Mouse (Mus musculus) forebrain, postnatal 0 days (tissue): ENCODE measurements around the gene Mtmr10. TPM values are rescaled to one million over a fixed set of nuclear protein-coding genes. Genes with fewer than 3 reads are reported as not detected.

Source experiments
- ATAC-seq: fragments of 200-750 bp; cut with Nextera tagmentation; 2 replicates; pipeline ENCODE4 v1.8.0; 2017; ENCODE audit warnings: mild to moderate bottlenecking, moderate library complexity
- DNase-seq: peaks from one replicate; pipeline ENCODE4 v3.0.0-alpha.2; 2015
- H3K27ac ChIP-seq: fragments of 300-500 bp; sonication (generic); 2 replicates; pipeline ENCODE4 v1.5.1; 2014; ENCODE audit warnings: low read depth, mild to moderate bottlenecking, antibody characterized with exemption, low read length, moderate library complexity, mixed read lengths
- H3K27me3 ChIP-seq: fragments of 300-500 bp; sonication (generic); 2 replicates; pipeline ENCODE4 v1.6.1; 2014; ENCODE audit warnings: mild to moderate bottlenecking, low read length, mixed read lengths; ENCODE audit not compliant: insufficient read depth
- H3K36me3 ChIP-seq: fragments of 300-500 bp; sonication (generic); 2 replicates; pipeline ENCODE4 v1.6.1; 2014; ENCODE audit warnings: mild to moderate bottlenecking, moderate library complexity; ENCODE audit not compliant: insufficient read depth
- H3K4me1 ChIP-seq: fragments of 300-500 bp; sonication (generic); 2 replicates; pipeline ENCODE4 v1.6.1; 2014; ENCODE audit warnings: antibody characterized with exemption; ENCODE audit not compliant: insufficient read depth
- H3K4me2 ChIP-seq: fragments of 300-500 bp; sonication (generic); 2 replicates; pipeline ENCODE4 v1.6.1; 2014; ENCODE audit warnings: low read depth, mild to moderate bottlenecking, moderate library complexity
- H3K4me3 ChIP-seq: fragments of 300-500 bp; sonication (generic); 2 replicates; pipeline ENCODE4 v1.5.1; 2014; ENCODE audit warnings: low read depth, low read length, mixed read lengths
- H3K9ac ChIP-seq: fragments of 300-500 bp; sonication (generic); 2 replicates; pipeline ENCODE4 v1.6.1; 2014; ENCODE audit warnings: mild to moderate bottlenecking
- H3K9me3 ChIP-seq: fragments of 300-500 bp; sonication (generic); 2 replicates; pipeline ENCODE4 v1.6.1; 2016; ENCODE audit warnings: low read length
- CTCF ChIP-seq: sonication (generic); IDR thresholded peaks from 2 replicates; pipeline ENCODE4 v1.5.1; 2016; ENCODE audit warnings: antibody characterized with exemption, control low read depth, low read depth
- whole genome bisulfite sequencing: fragments of 180-500 bp; shearing (Covaris S2); extraction: QIAGEN DNeasy Blood & Tissue Kit; methylation state at CpG from one replicate; pipeline ENCODE4 v1.1.7; 2014; 5-methylcytosine and 5-hydroxymethylcytosine counted together
- polyA plus RNA-seq: library from polyadenylated mRNA; unstranded; fragments of >200 nt; fragmentation: Nextera tagmentation; extraction: Ambion mirVana; gene quantifications from 2 replicates; pipeline ENCODE4 v1.2.1, GENCODE M21; 2015
- total RNA-seq: library from RNA; depleted of rRNA; stranded (reverse); fragments of >200 nt; gene quantifications from 2 replicates; pipeline ENCODE4 v1.2.3, GENCODE M21; 2014

The Mtmr10 gene
- total and polyA plus RNA-seq, 2 experiments from 2014 or later = 6.0 to 9.5 TPM

GRCm38 (mm10) chr7:64244371-64244770, 43.1 kb upstream of the Mtmr10 start:
- DNase-seq (no peak), ATAC-seq (no peak)
- TF ChIP-seq CTCF = no peak
- Histone ChIP-seq H3K27me3 (no peaks in the 10 kb centered on the region), H3K36me3 (no peaks in the 10 kb centered on the region), H3K4me1 (no peaks in the 10 kb centered on the region), H3K4me2 (no peak overlapping the region), H3K27ac (no peak overlapping the region), H3K4me3 (no peak overlapping the region), H3K9me3 (no peaks in the 10 kb centered on the region), H3K9ac (no peak overlapping the region)
- WGBS = 89% methylated on average over 6 of the region's 6 CpGs

- H3K27ac ChIP-seq = no peak overlapping the region
- H3K4me3 ChIP-seq = no peak overlapping the region
- DNase-seq (no peak), ATAC-seq (no peak)
- H3K36me3 ChIP-seq = no peaks in the 10 kb centered on the region
- H3K27me3 ChIP-seq = no peaks in the 10 kb centered on the region
- no peaks in the 10 kb centered on the region for H3K4me1 ChIP-seq
- H3K9ac ChIP-seq = no peak overlapping the region
- no peak overlapping the region for H3K4me2 ChIP-seq
- no peaks in the 10 kb centered on the region for H3K9me3 ChIP-seq
- TF ChIP-seq CTCF = no peak
- WGBS = 54% methylated on average over 4 of the region's 4 CpGs
Observed at GRCm38 (mm10) chr7:64246713-64247112, 40.7 kb upstream of the Mtmr10 start.

- H3K27me3 ChIP-seq = no peaks in the 10 kb centered on the region
- H3K27ac ChIP-seq = no peak overlapping the region
- H3K4me3 ChIP-seq = no peak overlapping the region
Observed at GRCm38 (mm10) chr7:64248352-64248751, 39.1 kb upstream of the Mtmr10 start.

DNA sequence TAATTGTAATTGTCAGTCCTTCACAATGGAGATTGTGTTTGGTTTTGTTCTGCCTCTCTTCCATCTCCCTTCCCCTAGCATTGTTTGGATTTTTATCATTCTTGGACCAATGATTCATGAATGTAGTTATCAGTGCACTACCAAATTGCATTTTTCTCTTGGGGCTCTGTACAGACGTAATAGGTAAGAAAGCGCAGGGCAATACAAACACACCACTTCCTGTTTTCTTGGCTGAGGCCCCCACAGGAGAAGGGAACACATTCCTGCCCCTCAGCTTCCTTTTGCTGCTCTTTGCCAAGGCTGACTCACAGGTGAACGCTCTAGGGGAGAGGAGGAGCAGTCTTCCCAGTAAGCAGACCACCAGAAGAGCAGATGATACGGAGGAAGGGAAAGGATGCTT, 37.7 kb upstream of the Mtmr10 start:
- Histone ChIP-seq H3K4me1 (no peaks in the 10 kb centered on the region), H3K4me3 (no peak overlapping the region), H3K27me3 (no peaks in the 10 kb centered on the region), H3K36me3 (no peaks in the 10 kb centered on the region), H3K27ac (no peak overlapping the region), H3K9me3 (no peaks in the 10 kb centered on the region), H3K4me2 (no peak overlapping the region), H3K9ac (no peak overlapping the region)
- ATAC-seq = no peak
- DNase-seq = no peak
- TF ChIP-seq CTCF = no peak
- WGBS = 84% methylated on average over 4 of the region's 4 CpGs

More at GRCm38 (mm10) chr7:64248352-64248751, 39.1 kb upstream of the Mtmr10 start:
- H3K9me3 ChIP-seq = no peaks in the 10 kb centered on the region
- no peak for TF ChIP-seq CTCF
- H3K36me3 ChIP-seq = no peaks in the 10 kb centered on the region
- no peak for DNase-seq
- H3K9ac ChIP-seq = no peak overlapping the region
- H3K4me1 ChIP-seq = no peaks in the 10 kb centered on the region
- no peak for ATAC-seq
- WGBS = 86% methylated on average over 1 of the region's 1 CpGs
- no peak overlapping the region for H3K4me2 ChIP-seq

DNA sequence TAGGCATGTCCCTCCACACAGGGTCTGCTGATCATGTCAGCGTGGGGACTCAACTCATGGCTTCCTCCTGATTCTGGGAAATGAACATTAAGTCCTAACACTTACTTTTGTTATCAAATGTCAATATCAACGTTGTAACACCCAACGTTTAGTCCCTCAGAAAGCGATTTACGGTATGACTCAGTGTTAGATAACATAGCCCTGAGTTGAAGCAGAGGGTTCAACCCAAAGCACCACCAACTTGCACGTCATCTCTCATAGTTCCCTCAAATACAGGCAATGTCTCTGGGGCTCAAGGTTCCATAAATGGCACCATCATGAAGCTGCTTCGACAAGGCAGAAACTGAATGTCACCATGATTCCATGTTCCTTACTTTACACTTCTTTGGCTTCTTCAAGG, 37.0 kb upstream of the Mtmr10 start:
- 90% methylated on average over 7 of the region's 7 CpGs for WGBS
- no peak overlapping the region for H3K4me3 ChIP-seq
- H3K36me3 ChIP-seq = no peaks in the 10 kb centered on the region
- H3K27ac ChIP-seq = no peak overlapping the region
- H3K27me3 ChIP-seq = no peaks in the 10 kb centered on the region
- no peaks in the 10 kb centered on the region for H3K4me1 ChIP-seq
- H3K9me3 ChIP-seq = no peaks in the 10 kb centered on the region
- no peak overlapping the region for H3K4me2 ChIP-seq
- no peak for DNase-seq
- TF ChIP-seq CTCF = no peak
- no peak overlapping the region for H3K9ac ChIP-seq
- no peak for ATAC-seq

DNA sequence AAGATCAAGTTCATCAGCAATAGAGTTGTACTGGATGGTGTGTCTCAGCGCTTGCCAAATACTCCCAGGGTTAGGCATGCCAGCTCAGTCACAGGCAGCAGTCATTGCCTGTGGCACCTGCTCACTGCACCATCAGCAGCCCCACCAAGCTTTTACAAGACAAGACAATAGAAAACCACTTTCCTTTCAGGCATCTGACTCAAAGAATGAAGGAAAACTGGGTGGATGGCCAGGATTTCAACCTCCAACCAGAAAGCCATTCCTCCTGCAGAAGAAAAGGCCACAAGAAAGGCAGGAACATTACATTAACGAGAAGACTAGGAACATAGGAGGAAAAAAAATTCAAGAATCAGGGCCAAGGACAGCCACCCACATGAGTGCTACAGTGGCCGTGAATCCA, 33.7 kb upstream of the Mtmr10 start:
- H3K27ac ChIP-seq = no peak overlapping the region
- TF ChIP-seq CTCF = no peak
- no peak overlapping the region for H3K4me3 ChIP-seq
- no peaks in the 10 kb centered on the region for H3K36me3 ChIP-seq
- no peaks in the 10 kb centered on the region for H3K27me3 ChIP-seq
- no peaks in the 10 kb centered on the region for H3K9me3 ChIP-seq
- DNase-seq (no peak), ATAC-seq (no peak)
- H3K4me1 ChIP-seq = no peaks in the 10 kb centered on the region
- no peak overlapping the region for H3K4me2 ChIP-seq
- 75% methylated on average over 3 of the region's 3 CpGs for WGBS
- H3K9ac ChIP-seq = no peak overlapping the region

DNA sequence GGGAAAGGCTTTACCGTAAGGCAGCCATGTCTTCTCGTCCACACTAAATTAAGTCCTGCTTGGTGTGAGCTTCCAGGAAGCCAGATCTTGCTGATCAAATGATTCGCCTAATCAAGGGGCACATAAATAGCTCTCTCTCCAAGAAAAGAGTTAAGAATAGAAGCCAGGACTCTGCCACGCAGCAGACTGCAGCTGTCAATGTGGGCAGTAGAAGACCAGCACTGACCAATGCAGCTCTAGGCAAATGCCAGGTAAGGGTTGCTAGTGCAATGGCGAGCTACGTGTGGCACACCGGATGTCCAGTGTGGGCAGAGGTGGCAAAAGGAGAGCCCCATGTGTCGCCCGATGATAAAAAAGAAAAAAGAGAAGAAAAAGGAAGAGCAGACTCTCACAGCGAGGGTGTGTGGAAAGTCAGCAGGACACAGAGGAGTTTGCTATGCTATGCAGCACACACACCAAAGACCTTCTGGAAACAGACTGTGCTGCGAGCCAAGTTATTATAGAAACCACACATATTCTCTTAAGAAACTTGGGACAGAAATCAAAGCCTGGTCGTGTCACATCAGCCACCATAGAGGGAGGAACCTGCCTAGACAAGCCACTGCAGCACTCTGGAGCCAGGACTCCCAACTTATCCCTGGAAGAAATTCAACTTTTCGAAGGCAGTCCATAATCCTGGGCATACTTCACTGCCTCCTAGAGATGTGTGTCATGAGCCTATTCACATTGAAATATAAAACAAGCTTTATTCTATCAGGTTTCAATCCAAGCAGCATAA, 21.8 kb upstream of the Mtmr10 start:
- WGBS = 84% methylated on average over 13 of the region's 13 CpGs
- no peak for TF ChIP-seq CTCF
- Histone ChIP-seq H3K27me3 (no peaks in the 10 kb centered on the region), H3K9ac (no peak overlapping the region), H3K4me3 (no peak overlapping the region), H3K36me3 (no peaks in the 10 kb centered on the region), H3K27ac (no peak overlapping the region), H3K4me2 (no peak overlapping the region), H3K9me3 (no peaks in the 10 kb centered on the region; the same call in 1 of the 2 replicates), H3K4me1 (no peaks in the 10 kb centered on the region)
- ATAC-seq (no peak), DNase-seq (no peak)
